Mouse (Mus musculus) intestine, embryonic 14.5 days (tissue): ENCODE results near the gene Bpifb4. TPM values are rescaled to one million over a fixed set of nuclear protein-coding genes. Genes with fewer than 3 reads are reported as not detected.

Experiments
- ATAC-seq: fragments of 200-750 bp; cut with Nextera tagmentation; replicated peaks from 2 replicates; pipeline ENCODE4 v1.8.0; 2017; ENCODE audit warnings: low read depth, moderate number of reproducible peaks, moderate TSS enrichment, moderate library complexity; ENCODE audit not compliant: low FRiP score, low TSS enrichment
- DNase-seq: peaks from one replicate; pipeline ENCODE4 v3.0.0-alpha.2; 2018; ENCODE audit warnings: low spot score
- H3K27ac ChIP-seq: fragments of 300-500 bp; sonication (generic); 2 replicates; pipeline ENCODE4 v1.5.1; 2014; ENCODE audit warnings: low read depth, mild to moderate bottlenecking, control low read depth
- H3K27me3 ChIP-seq: fragments of 300-500 bp; sonication (generic); replicated peaks from 2 replicates; pipeline ENCODE4 v1.6.1; 2014; ENCODE audit warnings: low read length, control low read depth; ENCODE audit not compliant: control insufficient read depth, insufficient read depth
- H3K36me3 ChIP-seq: fragments of 300-500 bp; sonication (generic); 2 replicates; pipeline ENCODE4 v1.6.1; 2014; ENCODE audit warnings: low read length, control low read depth; ENCODE audit not compliant: control insufficient read depth, insufficient read depth
- H3K4me1 ChIP-seq: fragments of 300-500 bp; sonication (generic); replicated peaks from 2 replicates; pipeline ENCODE4 v1.6.1; 2014; ENCODE audit warnings: low read length, control low read depth, mixed read lengths; ENCODE audit not compliant: control insufficient read depth, insufficient read depth
- H3K4me2 ChIP-seq: fragments of 300-500 bp; sonication (generic); 2 replicates; pipeline ENCODE4 v1.6.1; 2014; ENCODE audit warnings: low read length
- H3K4me3 ChIP-seq: fragments of 300-500 bp; sonication (generic); 2 replicates; pipeline ENCODE4 v1.5.1; 2014; ENCODE audit warnings: low read depth, low read length, control low read depth, mixed read lengths
- H3K9ac ChIP-seq: fragments of 300-500 bp; sonication (generic); 2 replicates; pipeline ENCODE4 v1.6.1; 2014; ENCODE audit warnings: mild to moderate bottlenecking, low read length
- H3K9me3 ChIP-seq: fragments of 300-500 bp; sonication (generic); 2 replicates; pipeline ENCODE4 v1.6.1; 2016; ENCODE audit warnings: low read length, control low read depth; ENCODE audit not compliant: control insufficient read depth
- WGBS: fragments of 180-500 bp; shearing (Covaris S2); extraction: QIAGEN DNeasy Blood & Tissue Kit; methylation state at CpG from one replicate; pipeline ENCODE4 v1.1.7; 2014; 5-methylcytosine and 5-hydroxymethylcytosine counted together
- polyA plus RNA-seq: library from polyadenylated mRNA; unstranded; fragments of >200 nt; fragmentation: Nextera tagmentation; extraction: Ambion mirVana; gene quantifications from 2 replicates; pipeline ENCODE4 v1.2.1, GENCODE M21; 2014

Gene Bpifb4
- polyA plus RNA-seq = not detected in 2 replicates

DNA sequence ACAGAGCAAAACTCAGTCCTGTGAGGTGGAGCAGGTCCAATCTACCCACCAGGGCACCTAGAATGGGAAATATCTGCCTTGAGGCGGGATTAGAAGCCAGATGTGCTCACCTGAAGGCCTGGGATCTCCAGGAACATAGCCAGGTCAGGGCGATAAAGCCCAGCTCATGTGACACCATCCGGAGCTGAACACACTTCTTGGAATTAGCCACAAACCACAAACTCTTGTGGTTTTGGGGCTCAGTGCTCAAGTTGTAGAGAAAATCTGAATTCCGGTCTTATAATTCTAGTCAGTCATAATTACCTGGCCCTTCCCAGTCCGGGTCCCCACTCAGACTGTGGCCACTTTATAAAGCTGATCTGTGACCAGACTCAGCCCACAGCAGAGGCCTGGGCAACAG is at the start of gene Bpifb4:
TSS of gene Bpifb4 (plus strand) at position 370 of the 400 bp plus-strand sequence.
- H3K4me2 ChIP-seq = no peak within 1 kb of the TSS
- H3K9me3 ChIP-seq = no peaks in the 10 kb centered on the region
- no peak for ATAC-seq
- no peaks in the 10 kb centered on the region for H3K36me3 ChIP-seq
- no peak within 1 kb of the TSS for H3K9ac ChIP-seq
- H3K4me1 ChIP-seq = no peaks in the 10 kb centered on the region
- no peak for DNase-seq
- H3K27ac ChIP-seq = no peak within 1 kb of the TSS
- 84% methylated on average over 5 of the region's 5 CpGs for WGBS
- H3K27me3 ChIP-seq = no peaks in the 10 kb centered on the region
- H3K4me3 ChIP-seq = no peak within 1 kb of the TSS

DNA sequence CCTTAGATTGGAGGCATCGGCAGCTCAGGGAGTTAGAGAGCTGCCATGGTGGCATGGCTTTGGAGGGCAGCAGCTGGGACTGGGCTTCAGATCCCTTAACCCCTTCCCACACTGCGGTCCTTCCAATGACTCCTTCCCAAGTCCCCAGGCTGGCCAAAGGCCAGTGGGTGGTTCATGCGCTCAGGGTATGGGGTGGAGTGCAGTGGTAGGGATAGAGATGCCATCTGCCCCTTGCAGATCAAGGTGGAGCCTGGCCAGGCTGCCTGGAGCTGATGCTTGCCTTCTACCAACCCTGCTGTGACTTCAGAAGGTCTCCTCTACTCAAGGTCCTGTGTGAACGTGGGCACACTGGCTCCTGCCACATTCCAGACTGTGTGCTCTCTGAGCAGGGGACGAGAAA is 38.9 kb upstream of the Bpifb4 start:
- H3K9me3 ChIP-seq = no peaks in the 10 kb centered on the region
- 84% methylated on average over 5 of the region's 5 CpGs for WGBS
- H3K27me3 ChIP-seq = no peaks in the 10 kb centered on the region
- no peak overlapping the region for H3K4me2 ChIP-seq
- H3K36me3 ChIP-seq = no peaks in the 10 kb centered on the region
- H3K27ac ChIP-seq = no peak overlapping the region
- no peak overlapping the region for H3K9ac ChIP-seq
- DNase-seq = no peak
- no peaks in the 10 kb centered on the region for H3K4me1 ChIP-seq
- no peak overlapping the region for H3K4me3 ChIP-seq
- no peak for ATAC-seq

DNA sequence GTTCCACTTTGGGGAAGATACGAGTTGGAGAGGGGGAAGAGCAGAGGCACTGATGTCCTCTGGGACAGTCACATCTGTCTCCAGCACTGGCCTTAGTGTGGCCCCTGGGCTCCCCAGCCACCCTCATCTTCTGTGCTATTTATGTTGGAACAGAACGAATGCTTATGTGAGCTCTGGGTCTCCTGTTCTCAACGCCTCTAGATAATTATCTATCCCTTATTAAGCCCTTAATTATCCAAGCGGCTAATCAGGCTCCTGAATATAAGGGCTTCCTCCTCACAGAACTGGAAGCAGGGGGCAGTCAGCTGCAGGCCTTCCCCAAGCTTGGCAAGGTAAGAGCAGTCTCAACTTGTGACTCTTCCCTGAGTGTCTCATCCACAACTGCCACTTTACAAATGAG is 37.9 kb upstream of the Bpifb4 start, which contains the start of gene Bpifb6:
TSS of gene Bpifb6 (plus strand) at position 301 of the 400 bp plus-strand sequence.
- 76% methylated on average over 4 of the region's 4 CpGs for WGBS
- no peak within 1 kb of the TSS for H3K4me2 ChIP-seq
- H3K27me3 ChIP-seq = no peaks in the 10 kb centered on the region
- H3K4me1 ChIP-seq = no peaks in the 10 kb centered on the region
- no peak within 1 kb of the TSS for H3K9ac ChIP-seq
- ATAC-seq (no peak), DNase-seq (no peak)
- no peak within 1 kb of the TSS for H3K27ac ChIP-seq
- no peaks in the 10 kb centered on the region for H3K9me3 ChIP-seq
- H3K4me3 ChIP-seq = no peak within 1 kb of the TSS
- no peaks in the 10 kb centered on the region for H3K36me3 ChIP-seq

DNA sequence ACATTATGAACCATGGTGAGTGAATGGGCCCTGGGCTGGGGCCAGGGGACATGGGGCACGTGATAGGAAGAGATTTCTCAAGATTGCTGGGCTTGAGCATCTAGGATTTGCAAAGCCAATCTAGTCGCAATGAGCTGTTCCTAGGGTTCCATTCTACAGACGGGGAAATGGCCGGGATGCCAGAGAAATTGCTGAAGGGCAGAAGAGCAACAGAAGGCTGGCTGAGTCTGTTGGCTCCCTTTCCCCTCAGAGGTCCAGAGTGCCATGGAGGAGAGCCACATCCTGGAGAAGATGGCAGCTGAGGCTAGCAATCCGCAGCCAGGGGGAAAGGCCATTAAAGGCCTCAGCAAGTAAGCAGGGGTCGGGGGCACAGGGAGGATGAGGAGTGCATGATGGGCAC is 35.3 kb upstream of the Bpifb4 start:
- DNase-seq (no peak), ATAC-seq (no peak)
- Histone ChIP-seq H3K4me1 (no peaks in the 10 kb centered on the region), H3K27ac (no peak overlapping the region), H3K9me3 (no peaks in the 10 kb centered on the region), H3K36me3 (no peaks in the 10 kb centered on the region), H3K27me3 (no peaks in the 10 kb centered on the region), H3K9ac (no peak overlapping the region), H3K4me3 (no peak overlapping the region), H3K4me2 (no peak overlapping the region)
- 85% methylated on average over 6 of the region's 6 CpGs for WGBS

DNA sequence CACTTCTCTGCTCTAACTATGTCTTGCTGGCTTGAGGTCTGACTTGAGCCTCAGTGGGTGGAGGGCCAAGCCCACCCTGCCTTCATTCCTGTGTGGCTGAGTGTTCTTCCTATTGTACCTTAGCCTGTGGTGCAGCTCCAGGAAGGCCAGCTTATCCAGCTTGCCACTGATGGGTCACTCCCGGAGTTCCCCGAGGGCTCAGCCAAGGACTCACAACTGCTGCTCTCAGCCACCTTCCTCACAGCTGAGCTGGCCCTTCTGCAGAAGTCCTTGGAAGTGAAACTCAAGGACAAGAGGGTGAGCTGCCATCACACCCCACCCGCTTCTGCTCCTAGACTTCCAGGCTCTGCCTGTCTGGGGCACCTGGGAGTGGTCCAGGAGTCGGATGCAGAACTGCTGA is 31.4 kb upstream of the Bpifb4 start:
- no peaks in the 10 kb centered on the region for H3K36me3 ChIP-seq
- no peak for DNase-seq
- no peak overlapping the region for H3K4me3 ChIP-seq
- 83% methylated on average over 4 of the region's 4 CpGs for WGBS
- no peaks in the 10 kb centered on the region for H3K9me3 ChIP-seq
- H3K9ac ChIP-seq = no peak overlapping the region
- no peaks in the 10 kb centered on the region for H3K27me3 ChIP-seq
- no peak for ATAC-seq
- no peak overlapping the region for H3K27ac ChIP-seq
- H3K4me2 ChIP-seq = no peak overlapping the region
- H3K4me1 ChIP-seq = no peaks in the 10 kb centered on the region

DNA sequence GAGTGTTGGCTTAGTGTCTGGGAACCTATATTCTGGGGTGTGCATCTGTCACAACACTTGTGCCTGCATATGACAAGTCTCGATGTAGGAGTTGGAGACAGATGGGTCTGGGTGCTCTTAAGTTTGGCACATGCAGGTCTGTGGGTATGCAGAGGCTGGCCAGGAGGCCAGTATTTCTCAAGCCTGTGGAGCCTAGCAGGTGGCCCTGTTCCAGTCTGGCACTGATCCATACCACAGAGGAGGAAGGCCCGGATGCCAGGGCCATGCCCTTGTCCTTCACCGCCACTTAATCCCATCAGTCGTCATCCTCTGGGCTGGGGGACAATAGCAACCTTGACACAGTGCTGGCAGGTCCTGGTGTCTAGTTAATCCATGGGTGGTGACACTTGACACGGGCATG is 23.9 kb upstream of the Bpifb4 start:
- H3K4me3 ChIP-seq = no peak overlapping the region
- no peaks in the 10 kb centered on the region for H3K4me1 ChIP-seq
- ATAC-seq (no peak), DNase-seq (no peak)
- H3K4me2 ChIP-seq = no peak overlapping the region
- no peak overlapping the region for H3K9ac ChIP-seq
- H3K9me3 ChIP-seq = no peaks in the 10 kb centered on the region
- 78% methylated on average over 5 of the region's 5 CpGs for WGBS
- H3K27me3 ChIP-seq = no peaks in the 10 kb centered on the region
- no peaks in the 10 kb centered on the region for H3K36me3 ChIP-seq
- no peak overlapping the region for H3K27ac ChIP-seq

DNA sequence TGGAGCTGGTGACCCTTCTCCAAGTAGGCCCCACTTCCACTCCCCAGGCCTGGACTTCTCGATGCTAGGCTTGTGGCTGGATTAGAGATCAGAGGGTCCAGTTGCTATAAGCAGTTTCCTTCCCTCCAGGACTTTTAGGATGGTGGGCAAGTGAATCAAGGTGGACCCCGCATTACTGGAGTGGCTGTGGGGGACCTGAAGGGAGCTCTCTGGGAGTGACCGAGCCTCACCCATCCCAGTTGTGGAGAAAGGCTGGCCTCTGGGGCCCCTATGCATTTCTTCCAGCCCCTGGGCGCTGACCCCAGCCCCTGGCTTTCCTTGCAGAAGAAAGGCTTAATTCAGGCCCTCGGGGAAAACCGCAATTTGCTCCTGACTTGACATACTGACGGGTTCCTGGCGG is 20.1 kb upstream of the Bpifb4 start, which contains the start of gene Bpifb3:
TSS of gene Bpifb3 (plus strand) at position 301 of the 400 bp plus-strand sequence.
- H3K9me3 ChIP-seq = no peaks in the 10 kb centered on the region
- H3K27me3 ChIP-seq = no peaks in the 10 kb centered on the region
- DNase-seq = no peak
- no peak for ATAC-seq
- no peaks in the 10 kb centered on the region for H3K4me1 ChIP-seq
- 75% methylated on average over 8 of the region's 8 CpGs for WGBS
- H3K9ac ChIP-seq = no peak within 1 kb of the TSS
- no peak within 1 kb of the TSS for H3K27ac ChIP-seq
- H3K36me3 ChIP-seq = no peaks in the 10 kb centered on the region
- no peak within 1 kb of the TSS for H3K4me3 ChIP-seq
- no peak within 1 kb of the TSS for H3K4me2 ChIP-seq

DNA sequence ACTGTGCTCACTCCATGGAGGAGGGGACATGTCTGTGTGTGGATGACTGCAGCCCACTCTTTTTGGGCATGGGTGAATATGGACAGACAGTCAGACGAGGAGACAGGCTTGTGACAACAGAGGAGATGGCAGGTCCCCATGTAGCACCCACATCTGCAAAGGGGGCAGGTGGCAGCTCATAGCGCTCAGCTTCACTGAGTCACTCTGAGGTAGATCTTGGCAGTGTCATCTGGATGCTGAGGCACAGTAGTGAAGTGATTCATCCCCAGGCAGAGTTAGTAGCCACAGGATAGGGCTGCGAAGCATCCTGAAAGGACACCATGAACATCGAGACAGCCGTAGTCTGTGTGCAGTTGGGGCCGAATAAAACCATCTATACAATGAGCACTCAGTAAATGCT is 16.8 kb upstream of the Bpifb4 start:
- Histone ChIP-seq H3K27me3 (no peaks in the 10 kb centered on the region), H3K9me3 (no peaks in the 10 kb centered on the region), H3K27ac (no peak overlapping the region), H3K4me2 (no peak overlapping the region), H3K9ac (no peak overlapping the region), H3K4me3 (no peak overlapping the region), H3K4me1 (no peaks in the 10 kb centered on the region), H3K36me3 (no peaks in the 10 kb centered on the region)
- no peak for DNase-seq
- 86% methylated on average over 6 of the region's 6 CpGs for WGBS
- ATAC-seq = no peak

DNA sequence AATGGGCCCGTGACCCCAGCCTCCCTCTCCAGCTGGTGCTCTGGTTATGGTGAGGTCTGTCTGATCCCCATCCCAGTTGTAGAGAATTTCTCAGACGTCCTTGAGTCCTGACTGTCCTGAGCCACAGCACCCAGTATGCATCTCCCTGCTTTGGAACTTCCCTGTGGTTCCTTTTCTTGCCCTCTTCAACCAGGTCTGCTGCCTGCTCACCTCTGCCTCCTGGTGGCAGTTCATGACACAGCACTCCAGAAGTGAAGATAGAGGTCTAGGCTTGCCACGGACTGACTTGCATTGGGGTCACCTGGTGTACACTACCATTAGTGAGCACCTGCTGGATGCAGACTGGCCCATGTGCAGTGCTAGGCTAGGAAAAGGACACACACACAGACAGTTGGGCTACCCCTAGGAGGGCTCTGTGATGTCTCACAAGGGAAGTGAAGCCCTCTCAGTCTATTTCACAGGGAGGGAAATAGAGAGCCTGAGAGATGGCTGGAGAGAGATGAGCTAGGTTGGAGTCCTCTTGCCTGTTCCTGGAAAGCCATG is 8.1 kb upstream of the Bpifb4 start:
- 45% methylated on average over 3 of the region's 3 CpGs for WGBS
- no peak overlapping the region for H3K4me3 ChIP-seq
- H3K36me3 ChIP-seq = no peaks in the 10 kb centered on the region
- DNase-seq (peak; percentile 80), ATAC-seq (no peak)
- no peaks in the 10 kb centered on the region for H3K4me1 ChIP-seq
- H3K9me3 ChIP-seq = no peaks in the 10 kb centered on the region
- no peak overlapping the region for H3K27ac ChIP-seq
- no peaks in the 10 kb centered on the region for H3K27me3 ChIP-seq
- no peak overlapping the region for H3K9ac ChIP-seq
- H3K4me2 ChIP-seq = no peak overlapping the region
